In genomic region chr7:34799950-34800511, GRCm38 (mm10) we compare ENCODE assay signal across 10 mouse cellular contexts. TPM values are rescaled to one million over a fixed set of nuclear protein-coding genes. Genes with fewer than 3 reads are reported as not detected.
DNase-seq lines count a peak whose midpoint lies in the region; ATAC-seq and TF ChIP-seq lines count a peak whose summit lies in the region.
"Had no signal": no experiment of that assay in that cellular context is flagged by ENCODE, and none has a peak within 500 bp of the region (broad histone marks: within the 10 kb centered on the region; RNA-seq: fewer than 3 reads in every experiment).

No protein-coding gene starts in this region.

- intact Hi-C loops in left cerebral cortex, adult 2 months (cut with DNase I): no loop called here

- H3K9ac ChIP-seq in embryonic facial prominence, embryonic 11.5 days (replicated peaks; ENCODE audit: low read length): no peak overlapping the region; the same call in 1 of the 2 replicates

- TF ChIP-seq CTCF in left cerebral cortex, adult 2 months (IDR thresholded peaks at IDR 0.05): no peak

- H3K4me3 ChIP-seq in embryonic facial prominence, embryonic 11.5 days (ENCODE audit: low read depth, low read length): no peak overlapping the region
- peak overlapping the region; percentile 7; the same call in 1 of the 2 replicates for H3K4me3 ChIP-seq in limb, embryonic 10.5 days
- no peak overlapping the region for H3K4me3 ChIP-seq in left cerebral cortex, adult 2 months

- H3K27ac ChIP-seq in embryonic facial prominence, embryonic 11.5 days (replicated peaks; ENCODE audit: low read depth, low read length): 0 out of 2 replicates have a peak overlapping the region, but pooled peaks have one; percentile 75
- peak overlapping the region; percentile 75 for H3K27ac ChIP-seq in limb, embryonic 10.5 days
- H3K27ac ChIP-seq in left cerebral cortex, adult 2 months: no peak overlapping the region

- DNase-seq in lung, postnatal 10 days: peak; percentile 10
- no peak for DNase-seq in lung, postnatal 4 days
- peak; percentile 61 for DNase-seq in embryonic facial prominence, embryonic 11.5 days (ENCODE audit: low spot score)
- DNase-seq in limb, embryonic 10.5 days (ENCODE audit: low spot score): peak; percentile 58
- no peak for DNase-seq in left cerebral cortex, adult 2 months (ENCODE audit: extremely low spot score in 1 of 2, low spot score in 2 of 2)
- no peak for DNase-seq in frontal cortex, postnatal 14 days (ENCODE audit: low spot score in 2 of 2)
- no peak for DNase-seq in frontal cortex, postnatal 10 days (ENCODE audit: low spot score in 2 of 2)
- DNase-seq: cerebellum, adult 9-10 months; gastrocnemius, postnatal 36 days; thymus, postnatal 36 days had no signal

- H3K9me3 ChIP-seq in embryonic facial prominence, embryonic 11.5 days (replicated peaks; ENCODE audit: control insufficient read depth, low read length): no peaks in the 10 kb centered on the region
- H3K9me3 ChIP-seq in limb, embryonic 10.5 days (replicated peaks): no peaks in the 10 kb centered on the region

- H3K36me3 ChIP-seq in embryonic facial prominence, embryonic 11.5 days (replicated peaks; ENCODE audit: control insufficient read depth, insufficient read depth, low read depth, low read length): no peaks in the 10 kb centered on the region
- no peaks in the 10 kb centered on the region for H3K36me3 ChIP-seq in limb, embryonic 10.5 days

- peak; percentile 55; the same call in 1 of the 2 replicates for ATAC-seq in embryonic facial prominence, embryonic 11.5 days (replicated peaks; ENCODE audit: insufficient number of reproducible peaks, low FRiP score, low TSS enrichment, low read depth)

- 52% methylated on average over 13 of the region's 13 CpGs for WGBS in embryonic facial prominence, embryonic 11.5 days
- WGBS in limb, embryonic 10.5 days: 30% methylated on average over 13 of the region's 13 CpGs

- H3K4me1 ChIP-seq in embryonic facial prominence, embryonic 11.5 days (ENCODE audit: control insufficient read depth, insufficient read depth, low read length): peaks cover 10% of the 10 kb centered on the region
- H3K4me1 ChIP-seq in limb, embryonic 10.5 days: peaks cover 42% of the 10 kb centered on the region

- no peak overlapping the region for H3K4me2 ChIP-seq in embryonic facial prominence, embryonic 11.5 days (ENCODE audit: low read depth, low read length)

- no peaks in the 10 kb centered on the region for H3K27me3 ChIP-seq in embryonic facial prominence, embryonic 11.5 days (ENCODE audit: control insufficient read depth, insufficient read depth, low read length)
- peaks cover 13% of the 10 kb centered on the region; the same call in 1 of the 2 replicates for H3K27me3 ChIP-seq in limb, embryonic 10.5 days (ENCODE audit: low read depth, poor library complexity, severe bottlenecking)

RNA-seq across cellular contexts. Expression of gene Chst8, which starts 12.5 kb away (rescaled TPM):
- polyA plus RNA-seq in embryonic facial prominence, embryonic 11.5 days (2014; fragmentation: Nextera tagmentation; extraction: Ambion mirVana): 7.6 and 8.9 TPM in 2 replicates
- polyA plus RNA-seq in limb, embryonic 10.5 days (2016; fragmentation: Nextera tagmentation; extraction: Ambion mirVana): 2.6 and 3.3 TPM in 2 replicates
- 10 to 100 TPM; 20.9 to 22.0 TPM for total RNA-seq in left cerebral cortex, adult 2 months (2021)

Comparison
In these comparisons a context has a peak if more than half of its experiments do, and no peak if none do; other contexts are left out.
1. DNase-seq: peak in lung, postnatal 10 days (single experiment), embryonic facial prominence, embryonic 11.5 days (single experiment) and limb, embryonic 10.5 days (single experiment); none in lung, postnatal 4 days (0 of 2), left cerebral cortex, adult 2 months (0 of 2), frontal cortex, postnatal 14 days (0 of 2) and frontal cortex, postnatal 10 days (0 of 2).